Mouse (Mus musculus): ENCODE measurements around the gene Ltbp1.

DNA sequence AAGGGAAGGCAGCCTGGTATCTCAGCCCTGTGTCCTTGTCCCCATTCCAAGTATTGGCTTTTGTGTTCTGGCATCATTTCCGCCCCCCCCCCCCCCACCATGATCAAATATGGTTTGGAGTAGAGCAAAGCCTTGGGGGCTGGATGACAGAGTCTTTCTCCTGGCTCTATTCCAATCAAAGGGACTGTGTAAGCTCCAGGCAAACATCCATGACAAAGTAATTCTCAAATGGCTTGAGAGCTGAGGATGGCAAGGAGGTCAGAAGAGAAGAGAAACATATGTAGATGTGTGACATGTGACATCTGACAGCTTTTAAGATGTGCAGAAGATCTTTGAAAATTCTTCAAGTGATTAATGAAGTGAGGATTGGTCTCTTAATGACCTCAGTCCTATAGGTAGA, 22.5 kb upstream of the Ltbp1 start:
- TF ChIP-seq CTCF (IDR thresholded peaks at IDR 0.05; ENCODE audit: insufficient read depth, low read length) (no peak), POLR2A (IDR thresholded peaks at IDR 0.05; ENCODE audit: borderline replicate concordance, extremely low read depth, low read depth, low read length) (no peak)
